Mouse (Mus musculus): ENCODE results near the gene Atf7.

GRCm38 (mm10) chr15:102635817-102636216 is 10.6 kb upstream of the Atf7 start:
- TF ChIP-seq CTCF (conservative IDR thresholded peaks at IDR 0.05; ENCODE audit: low read length) = no peak
- no peak for TF ChIP-seq NANOG (IDR thresholded peaks at IDR 0.05; ENCODE audit: borderline replicate concordance, low read length)
- no peak for TF ChIP-seq POU5F1 (IDR thresholded peaks at IDR 0.05; ENCODE audit: borderline replicate concordance, low read length)

All from E14TG2a.4 (cell line).